Mouse (Mus musculus): ENCODE data around the gene Hoxd12. TPM values are rescaled to one million over a fixed set of nuclear protein-coding genes. Genes with fewer than 3 reads are reported as not detected.

Gene Hoxd12
- polyA plus RNA-seq, 1 experiment from 2014 or later = 4.5 TPM

DNA sequence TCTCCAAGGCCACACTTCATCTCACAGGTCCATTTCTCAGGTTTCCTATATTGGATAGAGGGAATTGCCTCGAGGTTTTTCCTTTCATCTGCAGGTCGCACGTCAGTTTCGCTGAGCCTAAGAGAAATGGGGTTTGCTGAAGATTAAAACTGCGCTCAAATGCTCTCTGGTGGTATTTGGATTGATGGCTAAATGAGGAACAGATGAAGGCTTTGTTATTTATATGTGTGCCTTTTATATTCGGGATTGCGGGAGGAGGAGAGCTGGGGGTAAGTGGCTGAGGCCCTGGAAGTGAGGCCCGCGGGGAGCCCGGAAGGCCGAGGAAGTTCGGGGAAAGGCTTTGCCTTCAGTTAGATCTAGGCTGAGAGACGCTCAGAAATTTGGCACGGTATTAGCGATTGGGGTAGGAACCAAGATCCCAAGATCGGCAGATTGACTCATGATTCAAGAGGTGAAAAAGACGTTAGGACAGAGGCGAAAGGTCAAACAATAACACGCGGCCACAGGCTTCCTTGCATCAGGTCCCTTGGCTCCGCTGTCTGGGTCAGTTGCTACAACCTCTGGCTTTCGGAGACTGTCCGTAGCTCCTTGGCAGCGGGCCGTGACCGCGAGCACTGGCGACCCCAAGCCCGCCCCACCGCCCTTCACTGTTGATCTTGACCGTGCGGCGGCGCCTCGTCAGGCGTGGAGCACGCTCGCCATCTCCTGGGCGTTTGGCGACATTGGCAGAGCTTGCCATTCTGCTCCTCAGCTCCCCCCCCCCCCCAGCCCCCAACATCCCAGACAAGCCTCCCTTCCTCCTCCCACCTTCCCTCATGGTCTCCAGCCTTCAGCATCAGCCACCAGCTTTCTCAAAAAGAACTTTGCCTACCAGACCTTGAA, 2.1 kb upstream of the Hoxd12 start:
- Histone ChIP-seq H3K36me3 (ENCODE audit: insufficient read depth, low read length) (no peaks in the 10 kb centered on the region), H3K27ac (ENCODE audit: low read length) (no peak overlapping the region), H3K4me2 (replicated peaks; ENCODE audit: low read depth, low read length) (peak overlapping the region; percentile 63), H3K27me3 (ENCODE audit: insufficient read depth, low read length) (peaks cover 85% of the 10 kb centered on the region), H3K4me1 (ENCODE audit: insufficient read depth, low read length) (peaks cover 50% of the 10 kb centered on the region), H3K4me3 (ENCODE audit: low read length) (peak overlapping the region; percentile 37), H3K9me3 (ENCODE audit: low read length) (no peaks in the 10 kb centered on the region), H3K9ac (replicated peaks; ENCODE audit: low read length) (no peak overlapping the region)
- ATAC-seq (ENCODE audit: low FRiP score, low TSS enrichment) = peak; percentile 36; the same call in 1 of the 2 replicates
- 7% methylated on average over 39 of the region's 40 CpGs for WGBS

DNA sequence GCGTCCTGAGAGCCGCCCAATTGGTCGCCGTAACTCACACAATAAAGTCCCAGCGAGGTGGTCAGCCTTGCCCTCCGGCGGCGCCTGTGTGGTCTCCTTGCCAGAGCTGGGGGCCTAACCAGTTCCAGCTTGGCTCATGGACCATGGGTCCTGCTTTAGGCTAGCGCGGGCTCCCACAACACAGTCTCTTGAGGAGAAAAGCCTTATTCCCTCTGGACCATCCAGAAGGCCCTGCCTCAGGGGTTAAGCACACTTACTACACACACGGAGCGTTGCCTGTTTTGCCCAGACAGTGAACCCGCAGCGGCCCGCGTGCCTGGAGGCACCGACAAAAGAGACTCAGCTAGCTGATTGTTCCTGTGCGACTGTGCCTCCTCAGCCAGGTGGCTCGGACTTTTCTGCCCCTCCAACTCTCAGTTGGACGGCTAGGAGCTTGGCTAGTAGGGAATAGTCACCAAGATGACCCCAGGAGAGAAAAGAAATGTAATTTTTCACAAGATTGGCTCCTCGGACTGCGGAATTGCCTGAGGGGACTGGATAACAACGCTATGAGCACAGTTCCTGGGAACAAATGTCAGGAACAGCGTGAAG, 883 bp upstream of the Hoxd12 start:
- ATAC-seq (ENCODE audit: low FRiP score, low TSS enrichment) = no peak
- H3K27me3 ChIP-seq (ENCODE audit: insufficient read depth, low read length) = peaks cover 73% of the 10 kb centered on the region
- no peaks in the 10 kb centered on the region for H3K36me3 ChIP-seq (ENCODE audit: insufficient read depth, low read length)
- peaks cover 55% of the 10 kb centered on the region for H3K4me1 ChIP-seq (ENCODE audit: insufficient read depth, low read length)
- H3K9me3 ChIP-seq (ENCODE audit: low read length) = no peaks in the 10 kb centered on the region
- H3K4me3 ChIP-seq (ENCODE audit: low read length) = no peak overlapping the region
- H3K4me2 ChIP-seq (replicated peaks; ENCODE audit: low read depth, low read length) = peak overlapping the region; percentile 29; the same call in 1 of the 2 replicates
- H3K9ac ChIP-seq (replicated peaks; ENCODE audit: low read length) = no peak overlapping the region; the same call in 1 of the 2 replicates
- WGBS = 14% methylated on average over 24 of the region's 24 CpGs
- no peak overlapping the region for H3K27ac ChIP-seq (ENCODE audit: low read length)

DNA sequence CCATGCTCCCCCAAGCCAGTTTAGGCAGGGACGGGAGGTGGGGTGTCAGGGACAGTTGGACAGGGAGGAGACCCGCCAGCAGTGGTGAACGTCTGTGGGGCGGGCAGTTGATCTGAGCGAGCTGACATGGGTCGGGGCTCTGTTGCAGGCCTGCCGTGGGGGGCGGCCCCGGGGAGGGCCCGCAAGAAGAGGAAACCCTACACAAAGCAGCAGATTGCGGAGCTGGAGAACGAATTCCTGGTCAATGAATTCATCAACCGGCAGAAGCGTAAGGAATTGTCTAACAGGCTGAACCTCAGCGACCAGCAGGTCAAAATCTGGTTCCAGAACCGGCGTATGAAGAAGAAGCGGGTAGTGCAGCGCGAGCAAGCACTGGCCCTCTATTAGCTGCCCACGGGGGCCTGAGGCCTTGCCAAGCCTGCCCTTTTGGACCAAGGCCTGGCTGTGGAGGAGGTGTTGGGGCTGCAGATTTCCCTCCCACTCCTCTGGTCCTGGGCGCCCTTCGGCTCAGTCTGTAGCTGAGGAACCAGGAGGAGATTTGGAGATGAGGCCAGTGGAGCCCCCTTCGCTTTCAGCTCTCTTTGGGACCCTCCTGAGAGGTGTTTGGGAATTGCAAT, 961 bp downstream of the Hoxd12 start:
- no peaks in the 10 kb centered on the region for H3K9me3 ChIP-seq (ENCODE audit: low read length)
- ATAC-seq (ENCODE audit: low FRiP score, low TSS enrichment) = 0 out of 2 replicates have a peak, but pooled peaks have one; percentile 0
- peaks cover 56% of the 10 kb centered on the region for H3K4me1 ChIP-seq (ENCODE audit: insufficient read depth, low read length)
- peak overlapping the region; percentile 61 for H3K27ac ChIP-seq (ENCODE audit: low read length)
- H3K27me3 ChIP-seq (ENCODE audit: insufficient read depth, low read length) = peaks cover 66% of the 10 kb centered on the region
- H3K36me3 ChIP-seq (ENCODE audit: insufficient read depth, low read length) = no peaks in the 10 kb centered on the region
- peak overlapping the region; percentile 58 for H3K9ac ChIP-seq (replicated peaks; ENCODE audit: low read length)
- peak overlapping the region; percentile 28 for H3K4me3 ChIP-seq (ENCODE audit: low read length)
- WGBS = 24% methylated on average over 24 of the region's 24 CpGs
- H3K4me2 ChIP-seq (replicated peaks; ENCODE audit: low read depth, low read length) = peak overlapping the region; percentile 51

DNA sequence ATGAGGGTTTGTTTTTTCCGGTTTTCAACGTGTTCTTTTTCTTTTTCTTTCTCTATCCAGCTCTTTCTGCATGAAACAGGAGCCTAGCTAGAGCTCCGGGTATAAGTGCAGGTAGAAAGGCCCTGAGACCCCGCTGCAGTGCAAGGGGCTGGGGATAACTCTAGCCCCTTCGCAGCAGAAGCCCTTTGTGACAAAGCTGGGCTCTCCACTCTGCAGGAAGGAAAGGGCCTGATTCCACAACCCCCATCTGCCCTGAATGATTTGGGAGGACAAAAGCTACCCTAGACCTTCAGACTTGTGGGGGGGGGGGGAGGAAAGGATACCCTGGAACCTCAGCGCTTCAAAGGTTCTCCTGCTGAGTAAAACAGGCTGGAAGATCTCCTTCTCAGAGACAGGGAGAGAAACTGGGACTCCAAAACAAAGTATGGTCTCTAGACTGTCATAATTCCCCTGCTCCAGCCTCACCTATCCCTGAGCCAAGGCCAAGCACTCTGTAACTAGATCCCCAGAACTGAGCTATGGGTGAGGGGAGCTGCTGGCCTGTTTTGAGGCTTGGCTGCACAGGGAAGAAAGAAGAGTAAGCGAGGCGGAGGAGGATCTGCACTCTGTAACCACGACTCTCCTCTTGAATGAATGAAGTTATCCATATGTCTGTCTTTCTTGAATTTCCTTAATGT, 1.7 kb downstream of the Hoxd12 start:
- peaks cover 60% of the 10 kb centered on the region for H3K27me3 ChIP-seq (ENCODE audit: insufficient read depth, low read length)
- no peaks in the 10 kb centered on the region for H3K36me3 ChIP-seq (ENCODE audit: insufficient read depth, low read length)
- WGBS = 29% methylated on average over 9 of the region's 9 CpGs
- H3K9ac ChIP-seq (replicated peaks; ENCODE audit: low read length) = peak overlapping the region; percentile 52; the same call in 1 of the 2 replicates
- no peaks in the 10 kb centered on the region for H3K9me3 ChIP-seq (ENCODE audit: low read length)
- peak overlapping the region; percentile 51 for H3K4me2 ChIP-seq (replicated peaks; ENCODE audit: low read depth, low read length)
- peaks cover 56% of the 10 kb centered on the region for H3K4me1 ChIP-seq (ENCODE audit: insufficient read depth, low read length)
- ATAC-seq (ENCODE audit: low FRiP score, low TSS enrichment) = peak; percentile 35
- H3K4me3 ChIP-seq (ENCODE audit: low read length) = peak overlapping the region; percentile 28; the same call in 1 of the 2 replicates
- peak overlapping the region; percentile 63 for H3K27ac ChIP-seq (ENCODE audit: low read length)

DNA sequence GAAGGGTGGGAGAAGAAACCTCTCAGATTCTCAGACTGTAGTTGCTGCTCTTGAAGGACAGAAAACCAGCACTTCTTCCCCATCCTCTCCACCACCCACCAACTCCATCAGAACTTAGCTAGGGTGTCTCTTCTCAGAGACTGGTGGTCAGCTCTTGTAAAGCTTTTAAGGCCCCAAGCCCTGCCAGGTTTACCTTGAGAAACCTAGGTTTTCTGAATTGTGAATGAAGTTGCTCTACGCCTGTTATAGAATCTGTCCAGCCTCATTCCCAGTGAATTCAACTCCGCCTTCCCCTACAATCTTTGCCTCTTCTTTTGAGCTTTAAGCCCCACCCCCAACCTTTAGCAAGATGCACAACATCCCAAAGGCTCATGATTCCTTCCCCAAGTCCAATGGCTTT, 2.3 kb downstream of the Hoxd12 start:
- Histone ChIP-seq H3K4me2 (replicated peaks; ENCODE audit: low read depth, low read length) (peak overlapping the region; percentile 11), H3K4me1 (ENCODE audit: insufficient read depth, low read length) (peaks cover 56% of the 10 kb centered on the region), H3K36me3 (ENCODE audit: insufficient read depth, low read length) (no peaks in the 10 kb centered on the region), H3K4me3 (ENCODE audit: low read length) (no peak overlapping the region), H3K9me3 (ENCODE audit: low read length) (no peaks in the 10 kb centered on the region), H3K27me3 (ENCODE audit: insufficient read depth, low read length) (peaks cover 54% of the 10 kb centered on the region), H3K9ac (replicated peaks; ENCODE audit: low read length) (no peak overlapping the region), H3K27ac (ENCODE audit: low read length) (peak overlapping the region; percentile 63)
- WGBS = 38% methylated on average over 2 of the region's 2 CpGs
- no peak for ATAC-seq (ENCODE audit: low FRiP score, low TSS enrichment)

DNA sequence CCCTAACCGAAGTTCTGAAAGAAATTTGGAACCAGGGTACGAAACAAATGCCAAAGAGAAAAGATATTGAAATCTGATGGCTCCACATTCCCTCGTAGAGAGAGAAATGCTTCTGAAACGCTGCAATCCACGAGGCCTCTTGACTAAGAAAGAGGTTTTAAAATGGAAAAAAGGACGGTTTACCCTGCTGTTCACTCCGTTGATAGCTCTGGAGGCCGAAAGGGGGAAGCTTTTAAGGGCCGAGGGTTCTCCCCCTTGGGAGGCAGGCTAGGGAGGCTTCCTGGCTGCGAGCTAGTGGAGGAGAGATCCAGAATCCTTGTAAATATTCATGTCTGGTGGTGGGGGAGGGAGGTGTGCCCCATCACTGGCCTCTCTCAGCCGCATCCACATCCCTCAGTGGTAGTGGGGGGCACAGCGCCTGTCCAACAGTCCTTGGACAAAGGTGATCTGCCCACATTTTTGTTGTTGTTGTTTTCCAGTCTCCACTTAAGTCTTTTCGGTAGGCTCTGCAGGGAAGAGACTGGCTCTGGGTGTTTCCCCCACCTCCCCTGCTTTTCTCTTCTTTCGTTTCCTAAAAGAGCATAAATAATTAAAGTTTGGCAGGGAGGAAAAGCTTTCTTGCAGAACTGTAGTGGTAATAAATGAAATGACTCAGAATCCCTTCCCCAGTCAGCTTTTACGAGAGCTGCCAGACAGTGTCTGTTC, 4.2 kb downstream of the Hoxd12 start, which contains the start of gene Hoxd11:
Gene Hoxd11, plus strand, starts transcription at position 667 of the 705 bp plus-strand sequence.
- no peaks in the 10 kb centered on the region for H3K9me3 ChIP-seq (ENCODE audit: low read length)
- WGBS = 3% methylated on average over 15 of the region's 15 CpGs
- ATAC-seq (ENCODE audit: low FRiP score, low TSS enrichment) = no peak
- peak within 1 kb of the TSS; percentile 89 for H3K9ac ChIP-seq (replicated peaks; ENCODE audit: low read length)
- peaks cover 35% of the 10 kb centered on the region for H3K27me3 ChIP-seq (ENCODE audit: insufficient read depth, low read length)
- peak within 1 kb of the TSS; percentile 61 for H3K4me2 ChIP-seq (replicated peaks; ENCODE audit: low read depth, low read length)
- peak within 1 kb of the TSS; percentile 63 for H3K4me3 ChIP-seq (ENCODE audit: low read length)
- peaks cover 40% of the 10 kb centered on the region for H3K4me1 ChIP-seq (ENCODE audit: insufficient read depth, low read length)
- H3K27ac ChIP-seq (ENCODE audit: low read length) = peak within 1 kb of the TSS; percentile 92
- H3K36me3 ChIP-seq (ENCODE audit: insufficient read depth, low read length) = no peaks in the 10 kb centered on the region

DNA sequence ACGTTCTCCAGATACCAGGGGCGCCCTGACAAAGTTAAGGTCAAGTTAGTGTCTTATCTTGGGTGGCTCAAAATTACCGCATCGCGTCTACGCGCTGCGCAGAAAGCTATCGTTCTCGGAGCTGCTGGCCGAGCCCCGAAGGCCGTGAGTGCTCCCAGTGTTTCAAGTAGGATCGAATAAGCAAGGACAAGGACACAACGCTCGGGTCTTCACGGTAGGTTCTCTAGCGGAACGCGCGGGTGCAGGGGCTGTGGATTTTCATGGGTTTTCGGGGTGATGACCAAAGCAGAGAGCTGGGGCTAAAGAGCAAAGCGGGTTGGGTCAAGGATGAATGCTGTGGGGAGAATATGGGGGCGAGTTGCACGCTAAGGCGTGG, 4.8 kb downstream of the Hoxd12 start:
- under 1% methylated on average over 26 of the region's 26 CpGs for WGBS
- H3K4me3 ChIP-seq (ENCODE audit: low read length) = peak overlapping the region; percentile 63
- H3K27ac ChIP-seq (ENCODE audit: low read length) = peak overlapping the region; percentile 92
- peaks cover 31% of the 10 kb centered on the region for H3K27me3 ChIP-seq (ENCODE audit: insufficient read depth, low read length)
- no peak; the same call in 1 of the 2 replicates for ATAC-seq (ENCODE audit: low FRiP score, low TSS enrichment)
- H3K4me2 ChIP-seq (replicated peaks; ENCODE audit: low read depth, low read length) = peak overlapping the region; percentile 61
- peak overlapping the region; percentile 89 for H3K9ac ChIP-seq (replicated peaks; ENCODE audit: low read length)
- no peaks in the 10 kb centered on the region for H3K9me3 ChIP-seq (ENCODE audit: low read length)
- no peaks in the 10 kb centered on the region for H3K36me3 ChIP-seq (ENCODE audit: insufficient read depth, low read length)
- H3K4me1 ChIP-seq (ENCODE audit: insufficient read depth, low read length) = peaks cover 40% of the 10 kb centered on the region

DNA sequence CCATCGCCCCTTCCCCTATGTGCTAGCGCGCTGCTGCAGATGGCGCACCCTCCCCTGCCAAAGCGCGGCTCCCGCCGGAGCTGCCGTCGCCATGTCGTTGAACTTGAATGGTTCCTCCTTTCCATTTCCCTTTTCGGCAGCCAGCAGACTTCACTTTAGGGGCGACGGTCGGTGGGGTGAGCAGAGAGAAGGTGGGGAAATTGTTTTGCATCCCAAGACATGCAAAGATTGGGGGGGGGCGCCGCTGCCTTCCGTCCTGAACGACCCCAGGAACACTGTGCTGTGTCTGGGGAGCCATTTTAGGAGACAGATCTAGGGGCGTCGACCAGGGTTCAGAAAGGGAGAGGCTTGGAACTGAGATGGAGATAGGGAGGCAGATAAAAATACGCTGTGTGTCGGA, 5.2 kb downstream of the Hoxd12 start:
- H3K27ac ChIP-seq (ENCODE audit: low read length) = peak overlapping the region; percentile 92
- no peak for ATAC-seq (ENCODE audit: low FRiP score, low TSS enrichment)
- H3K27me3 ChIP-seq (ENCODE audit: insufficient read depth, low read length) = peaks cover 27% of the 10 kb centered on the region
- H3K4me1 ChIP-seq (ENCODE audit: insufficient read depth, low read length) = peaks cover 40% of the 10 kb centered on the region
- H3K4me3 ChIP-seq (ENCODE audit: low read length) = peak overlapping the region; percentile 63
- under 1% methylated on average over 23 of the region's 23 CpGs for WGBS
- peak overlapping the region; percentile 61 for H3K4me2 ChIP-seq (replicated peaks; ENCODE audit: low read depth, low read length)
- peak overlapping the region; percentile 89 for H3K9ac ChIP-seq (replicated peaks; ENCODE audit: low read length)
- H3K36me3 ChIP-seq (ENCODE audit: insufficient read depth, low read length) = no peaks in the 10 kb centered on the region
- no peaks in the 10 kb centered on the region for H3K9me3 ChIP-seq (ENCODE audit: low read length)

Data from kidney, embryonic 16.5 days (tissue).